Mouse (Mus musculus) cerebellum, postnatal 14 days (tissue): ENCODE measurements around the gene Tmem185b.

ENCODE experiments used
- DNase-seq, 2 experiments: peaks; one replicate each; pipeline ENCODE4 v3.0.0; 2021; ENCODE audit warnings: mixed read lengths in 2 of 2

Gene Tmem185b

DNA sequence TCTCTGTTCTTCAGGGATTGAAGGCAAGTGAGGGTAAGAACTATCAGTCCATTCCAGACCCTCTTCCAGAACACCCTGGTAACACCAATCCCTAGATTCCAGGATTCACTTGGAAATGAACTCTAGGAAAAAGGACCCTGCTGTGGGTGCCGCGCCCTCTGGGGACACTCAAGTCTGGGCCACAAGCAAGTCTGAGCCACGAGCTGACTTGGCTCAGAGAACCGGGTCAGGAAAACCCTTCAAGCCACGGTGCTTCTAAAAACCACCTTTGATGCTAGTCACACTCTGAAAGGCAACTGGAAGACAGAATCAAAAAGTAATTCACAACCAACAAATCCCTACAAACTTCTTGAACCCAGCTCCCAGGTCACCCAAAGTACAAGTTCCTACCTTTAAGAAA is 22.2 kb upstream of the Tmem185b start:
- DNase-seq = no peak

DNA sequence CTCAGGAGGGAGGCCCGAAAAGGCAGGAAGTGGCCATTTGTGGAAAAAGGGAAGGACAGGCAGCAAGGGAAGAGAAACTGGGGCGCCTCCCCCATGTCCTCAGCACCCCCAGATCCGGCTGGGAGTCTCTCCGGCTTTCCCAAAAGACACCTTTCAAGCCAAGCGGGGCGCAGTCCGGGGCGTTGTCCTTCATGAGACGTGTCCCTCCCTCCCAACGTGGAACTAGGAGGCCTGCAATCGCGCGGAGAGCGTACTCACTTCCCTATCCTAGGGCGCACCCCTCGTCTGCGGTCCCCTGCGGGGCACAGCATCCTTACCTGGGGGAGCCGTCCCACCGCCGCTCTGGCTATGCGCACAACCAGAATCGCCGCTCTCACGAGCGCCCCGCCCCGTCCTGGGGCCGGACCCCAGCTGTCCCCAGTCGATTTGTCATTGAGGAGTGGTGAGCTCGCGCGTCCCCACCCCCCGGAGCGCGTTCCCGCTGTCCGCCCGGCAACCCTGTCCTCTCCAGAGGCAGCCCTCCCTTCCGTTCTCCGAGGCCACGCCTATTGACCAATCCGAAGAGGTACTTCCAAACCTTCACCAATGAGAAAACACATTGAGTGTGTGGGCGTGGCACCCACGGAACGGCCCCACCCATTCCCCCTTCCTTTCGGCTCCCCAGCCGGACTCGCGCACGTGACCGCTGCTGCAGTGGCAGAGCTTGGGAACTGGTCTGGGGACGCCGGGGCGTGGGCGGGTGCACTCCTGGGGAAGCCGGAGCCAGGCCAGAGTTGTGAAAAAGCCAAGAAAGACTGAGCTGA is 21.5 kb upstream of the Tmem185b start, which contains the start of gene Ralb:
Gene Ralb (minus strand): TSS at position 535 of the 803 bp plus-strand sequence.
- DNase-seq = peak; percentile 94 to 95

GRCm38 (mm10) chr1:119505951-119506350 is 20.0 kb upstream of the Tmem185b start:
- no peak for DNase-seq

DNA sequence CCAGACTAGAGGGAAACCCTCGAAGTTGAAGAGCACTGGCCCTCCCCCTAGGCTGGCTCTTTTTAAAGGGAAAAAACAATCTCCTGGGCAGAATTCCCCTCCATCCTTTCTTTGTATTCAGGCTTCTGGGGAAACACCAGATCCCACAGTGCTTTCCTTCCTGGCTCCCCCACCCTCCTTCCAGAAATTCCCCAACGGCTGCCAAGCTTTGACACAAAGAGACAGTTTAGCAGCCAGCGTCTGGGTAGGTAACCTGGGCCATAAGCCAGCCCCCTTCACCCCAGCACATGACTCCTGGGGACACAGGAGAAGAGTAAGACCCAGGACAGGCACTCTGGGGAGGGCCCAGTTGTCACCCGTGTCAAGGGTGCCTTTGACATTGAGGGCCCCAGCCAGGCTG is 17.4 kb upstream of the Tmem185b start:
- DNase-seq = no peak

GRCm38 (mm10) chr1:119509474-119509873 is 16.5 kb upstream of the Tmem185b start:
- no peak for DNase-seq

- no peak for DNase-seq
Observed at GRCm38 (mm10) chr1:119510409-119510808, 15.6 kb upstream of the Tmem185b start.

- DNase-seq = no peak
Observed at GRCm38 (mm10) chr1:119510857-119511256, 15.1 kb upstream of the Tmem185b start.

GRCm38 (mm10) chr1:119518060-119518459 is 7.9 kb upstream of the Tmem185b start:
- no peak for DNase-seq

- DNase-seq = no peak
Observed at GRCm38 (mm10) chr1:119518786-119519185, 7.2 kb upstream of the Tmem185b start.

DNA sequence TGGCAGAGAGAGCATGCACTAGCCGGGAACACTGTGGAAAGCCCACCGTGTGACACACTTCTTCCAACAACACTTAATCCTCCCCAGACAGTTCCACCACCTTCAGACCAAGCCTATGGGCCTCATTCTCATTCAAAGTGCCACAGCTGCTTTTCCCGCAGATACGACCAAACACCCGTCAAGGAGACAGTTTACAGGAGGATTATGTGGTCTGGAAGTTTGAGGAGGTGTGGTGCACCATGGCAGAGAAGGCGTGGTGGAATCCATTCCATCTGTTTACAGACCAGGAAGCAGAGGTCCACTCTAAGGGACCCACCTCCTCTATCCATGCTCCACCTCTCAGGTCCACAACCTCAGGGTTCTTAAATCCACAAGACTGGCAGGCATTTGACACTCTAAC is 6.7 kb upstream of the Tmem185b start:
- DNase-seq = no peak

DNA sequence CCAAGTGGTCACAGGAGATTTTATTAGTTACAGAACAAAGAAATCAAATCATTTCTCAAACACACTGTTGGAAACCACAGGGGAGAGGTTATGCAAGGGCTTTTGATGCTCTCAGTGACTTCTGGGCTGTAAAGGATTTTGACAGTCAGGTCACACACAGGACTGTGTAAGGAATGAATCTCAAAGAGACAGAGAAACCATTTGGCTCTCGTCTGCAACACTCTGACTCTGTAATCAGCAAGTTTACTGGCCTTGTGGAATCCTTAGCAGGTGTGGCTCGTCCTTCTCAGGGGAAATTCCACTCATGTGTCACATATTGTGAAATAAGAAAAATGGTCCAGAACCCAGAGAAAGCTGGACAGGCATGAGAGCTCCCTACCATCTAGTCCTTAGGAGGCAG is 4.9 kb upstream of the Tmem185b start:
- DNase-seq = no peak

DNA sequence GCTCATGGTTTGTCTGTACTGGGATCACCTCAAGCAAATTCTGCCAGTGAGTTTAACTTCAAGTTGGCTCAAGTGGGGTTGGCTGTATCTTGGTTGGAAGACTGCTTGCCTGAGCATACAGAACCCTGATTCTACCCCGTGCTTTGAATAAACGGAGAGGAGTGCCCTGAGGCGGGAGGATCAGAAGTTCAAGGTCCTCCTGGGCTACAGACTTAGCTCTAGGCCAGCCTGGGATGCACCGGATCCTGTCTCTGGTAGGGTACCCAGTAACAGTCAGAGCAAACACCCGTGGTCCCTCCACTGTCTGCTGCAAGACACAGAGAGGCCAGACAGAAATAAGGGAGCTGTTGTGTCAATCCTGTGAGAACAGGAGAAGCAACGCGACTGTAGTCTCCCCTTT is 4.3 kb upstream of the Tmem185b start:
- DNase-seq = no peak

- DNase-seq = no peak
Observed at GRCm38 (mm10) chr1:119522726-119523125, 3.2 kb upstream of the Tmem185b start.

DNA sequence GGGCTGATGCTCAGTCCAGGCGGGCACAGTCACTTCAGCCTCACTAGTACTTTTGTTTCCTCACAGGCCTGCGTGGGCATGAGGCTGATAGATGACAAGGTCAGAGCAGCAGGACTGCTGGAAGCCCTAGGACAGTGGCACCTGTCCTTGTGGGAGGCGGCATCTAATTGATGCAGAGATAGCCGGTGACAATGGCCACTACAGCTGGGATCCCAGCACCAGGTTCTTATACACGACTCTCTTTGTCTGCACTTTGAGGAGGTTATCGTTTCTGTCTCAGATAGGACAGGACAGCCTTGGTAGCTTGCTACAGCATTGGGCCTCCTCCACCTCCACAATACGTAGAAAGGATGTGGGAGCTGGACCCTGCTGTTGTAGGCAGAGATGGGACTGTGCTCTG is 2.6 kb upstream of the Tmem185b start:
- DNase-seq = no peak

DNA sequence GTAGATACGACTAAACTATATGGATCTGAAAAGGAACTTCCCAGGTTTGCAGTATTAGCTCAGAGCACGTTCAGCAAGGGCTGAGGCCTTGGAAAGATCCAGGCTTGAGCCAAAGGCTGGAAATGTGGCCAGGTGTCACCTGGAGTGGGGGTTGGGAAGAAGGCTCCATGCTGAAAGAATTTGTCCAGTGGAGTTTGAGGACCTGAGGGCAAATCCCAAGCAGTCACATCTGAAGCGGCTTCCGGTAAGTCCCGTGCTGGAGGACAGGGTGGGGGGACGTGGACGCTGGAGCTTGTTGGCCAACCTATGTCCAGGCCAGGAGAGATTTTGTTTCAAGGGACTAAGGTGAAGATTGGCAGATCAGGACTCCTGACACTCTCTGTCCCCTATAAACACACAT is 2.1 kb upstream of the Tmem185b start:
- DNase-seq = peak in 1 of 2 experiments; percentile 20

DNA sequence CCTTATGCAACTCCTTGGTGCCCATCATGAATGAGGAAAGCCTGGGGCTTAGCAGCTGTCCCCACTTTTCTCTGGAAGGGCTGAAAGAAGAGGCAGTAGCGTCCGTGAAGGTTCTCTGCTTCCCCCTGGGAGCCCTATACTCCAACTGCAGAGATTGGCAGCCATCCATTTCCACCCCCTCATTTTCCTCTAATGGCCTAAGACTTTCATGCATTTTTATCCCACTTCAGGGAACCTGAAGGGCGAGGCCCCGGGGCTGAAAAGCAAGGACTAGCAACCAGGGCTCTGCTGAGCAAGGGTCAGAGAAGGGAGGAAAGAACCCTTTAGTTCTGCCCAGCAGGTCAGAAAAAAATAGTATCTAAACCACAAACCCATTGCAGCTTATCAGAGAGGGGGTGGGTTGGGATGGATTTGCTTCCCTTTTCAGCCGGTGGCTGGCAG is 936 bp upstream of the Tmem185b start:
- peak; percentile 50 to 61 for DNase-seq

- DNase-seq = no peak
Observed at GRCm38 (mm10) chr1:119530941-119531340, 5.0 kb downstream of the Tmem185b start.

DNA sequence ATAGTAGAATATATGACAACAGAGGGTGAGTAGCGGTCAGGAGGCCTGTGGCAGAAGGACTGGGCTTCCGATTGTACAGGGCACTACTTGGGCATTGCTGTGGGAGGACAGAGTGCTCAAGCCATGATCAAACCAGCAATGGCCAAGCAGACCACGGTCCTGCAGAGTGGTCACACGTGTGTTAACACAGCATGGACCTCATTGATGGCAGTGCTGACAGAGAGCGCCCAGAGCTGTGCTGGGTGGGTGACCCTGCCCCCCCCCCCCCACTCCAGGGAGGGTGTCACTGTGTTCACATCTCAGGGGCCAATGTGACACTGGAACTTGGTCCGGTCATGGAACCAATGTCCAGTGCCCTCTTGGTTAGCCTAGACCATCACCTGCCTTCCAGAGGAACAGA is 6.2 kb downstream of the Tmem185b start:
- DNase-seq = no peak

- DNase-seq = peak; percentile 30 to 37
Observed at GRCm38 (mm10) chr1:119533093-119533805, 7.3 kb downstream of the Tmem185b start.

GRCm38 (mm10) chr1:119534341-119534740 is 8.4 kb downstream of the Tmem185b start:
- no peak for DNase-seq

DNA sequence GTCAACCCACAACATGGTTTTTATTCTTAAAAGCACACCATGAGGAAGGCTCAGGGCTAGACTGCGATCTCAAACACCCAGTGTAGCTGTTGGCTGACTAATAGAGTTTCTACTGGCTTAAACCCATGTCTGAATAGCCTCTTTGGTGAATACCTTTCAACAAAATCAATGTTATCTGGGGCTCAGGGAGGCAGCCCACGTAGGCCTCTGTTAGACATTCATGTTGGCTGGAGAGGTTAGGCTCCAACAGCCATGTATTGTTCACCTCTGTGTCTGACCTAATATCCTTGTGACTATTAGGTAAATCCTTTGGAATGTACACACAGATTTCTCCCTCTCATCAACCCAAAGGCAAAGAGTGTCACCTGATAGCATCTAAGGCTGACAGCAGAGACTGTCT is 10.2 kb downstream of the Tmem185b start:
- DNase-seq = no peak

- no peak for DNase-seq
Observed at GRCm38 (mm10) chr1:119537651-119538050, 11.7 kb downstream of the Tmem185b start.

DNA sequence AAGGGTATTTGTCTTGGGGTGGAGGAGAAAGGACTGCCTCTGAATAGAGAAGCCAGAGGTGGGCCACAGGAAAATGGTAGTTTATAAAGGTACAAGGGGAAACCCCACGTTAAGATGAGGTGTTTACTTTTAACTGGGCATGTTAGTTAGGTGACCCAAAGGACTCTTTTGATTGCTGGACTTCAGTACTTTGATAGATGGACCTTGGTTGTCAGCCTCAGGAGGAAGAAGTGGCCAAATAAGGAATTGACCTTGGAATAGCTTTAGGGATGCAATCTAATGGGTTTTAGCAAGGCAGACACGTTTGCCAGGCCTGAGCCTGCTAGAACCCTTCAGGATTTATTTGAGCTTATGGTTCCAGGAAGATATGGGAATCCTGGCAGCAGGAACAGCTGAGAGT is 13.3 kb downstream of the Tmem185b start:
- DNase-seq = no peak
